Comparison of ENCODE assay signal across 12 mouse cellular contexts in genomic region chr6:73045944-73046343, GRCm38 (mm10).
"Had no signal": no experiment of that assay in that cellular context is flagged by ENCODE, and none has a peak within 500 bp of the region (broad histone marks: within the 10 kb centered on the region; RNA-seq: fewer than 3 reads in every experiment).

No protein-coding gene starts in this region.

- DNase-seq: retina, postnatal 1 day; right cerebral cortex, adult 18-20 months; right cerebral cortex, postnatal 14 days; right cerebral cortex, postnatal 25 days; right cerebral cortex, postnatal 4 days; spleen, adult 18-20 months; thymus, adult 18-20 months; thymus, adult 2 months; thymus, postnatal 14 days; thymus, postnatal 25 days; thymus, postnatal 36 days; thymus, postnatal 4 days had no signal
